Mouse (Mus musculus) midbrain, embryonic 16.5 days (tissue): Measurements from ENCODE around the gene P4hb. TPM values are rescaled to one million over a fixed set of nuclear protein-coding genes. Genes with fewer than 3 reads are reported as not detected.
A peak's percentile ranks its signal among the peaks of the same experiment; 100 is the strongest.

Experiments
- ATAC-seq: fragments of 200-750 bp; cut with Nextera tagmentation; 2 replicates; pipeline ENCODE4 v1.8.0; 2017; ENCODE audit warnings: moderate TSS enrichment
- H3K27ac ChIP-seq: fragments of 300-500 bp; sonication (generic); 2 replicates; pipeline ENCODE4 v1.5.1; 2014; ENCODE audit warnings: mild to moderate bottlenecking, low read length, mixed read lengths
- H3K27me3 ChIP-seq: fragments of 300-500 bp; sonication (generic); 2 replicates; pipeline ENCODE4 v1.6.1; 2014; ENCODE audit warnings: low read depth, low read length, mixed read lengths; ENCODE audit not compliant: control insufficient read depth, insufficient read depth
- H3K36me3 ChIP-seq: fragments of 300-500 bp; sonication (generic); 2 replicates; pipeline ENCODE4 v1.6.1; 2014; ENCODE audit warnings: mild to moderate bottlenecking, low read length, moderate library complexity, mixed read lengths; ENCODE audit not compliant: control insufficient read depth, insufficient read depth
- H3K4me1 ChIP-seq: fragments of 300-500 bp; sonication (generic); 2 replicates; pipeline ENCODE4 v1.6.1; 2014; ENCODE audit warnings: mild to moderate bottlenecking, low read length, mixed read lengths; ENCODE audit not compliant: control insufficient read depth, insufficient read depth
- H3K4me2 ChIP-seq: fragments of 300-500 bp; sonication (generic); 2 replicates; pipeline ENCODE4 v1.6.1; 2014; ENCODE audit warnings: mild to moderate bottlenecking, low read length, mixed read lengths
- H3K4me3 ChIP-seq: fragments of 300-500 bp; sonication (generic); 2 replicates; pipeline ENCODE4 v1.5.1; 2014; ENCODE audit warnings: low read depth, mild to moderate bottlenecking, low read length, moderate library complexity, mixed read lengths
- H3K9ac ChIP-seq: fragments of 300-500 bp; sonication (generic); 2 replicates; pipeline ENCODE4 v1.6.1; 2014; ENCODE audit warnings: low read depth, low read length, mixed read lengths
- H3K9me3 ChIP-seq: fragments of 300-500 bp; sonication (generic); replicated peaks from 2 replicates; pipeline ENCODE4 v1.6.1; 2014; ENCODE audit warnings: mild to moderate bottlenecking, low read length, mixed read lengths; ENCODE audit not compliant: control insufficient read depth, poor library complexity, severe bottlenecking
- WGBS: fragments of 180-500 bp; shearing (Covaris S2); extraction: QIAGEN DNeasy Blood & Tissue Kit; methylation state at CpG from one replicate; pipeline ENCODE4 v1.1.7; 2014; 5-methylcytosine and 5-hydroxymethylcytosine counted together
- polyA plus RNA-seq: library from polyadenylated mRNA; unstranded; fragments of >200 nt; fragmentation: Nextera tagmentation; extraction: Ambion mirVana; gene quantifications from 2 replicates; pipeline ENCODE4 v1.2.1, GENCODE M21; 2015

The P4hb gene
- polyA plus RNA-seq, 1 experiment from 2014 or later: 233 TPM

DNA sequence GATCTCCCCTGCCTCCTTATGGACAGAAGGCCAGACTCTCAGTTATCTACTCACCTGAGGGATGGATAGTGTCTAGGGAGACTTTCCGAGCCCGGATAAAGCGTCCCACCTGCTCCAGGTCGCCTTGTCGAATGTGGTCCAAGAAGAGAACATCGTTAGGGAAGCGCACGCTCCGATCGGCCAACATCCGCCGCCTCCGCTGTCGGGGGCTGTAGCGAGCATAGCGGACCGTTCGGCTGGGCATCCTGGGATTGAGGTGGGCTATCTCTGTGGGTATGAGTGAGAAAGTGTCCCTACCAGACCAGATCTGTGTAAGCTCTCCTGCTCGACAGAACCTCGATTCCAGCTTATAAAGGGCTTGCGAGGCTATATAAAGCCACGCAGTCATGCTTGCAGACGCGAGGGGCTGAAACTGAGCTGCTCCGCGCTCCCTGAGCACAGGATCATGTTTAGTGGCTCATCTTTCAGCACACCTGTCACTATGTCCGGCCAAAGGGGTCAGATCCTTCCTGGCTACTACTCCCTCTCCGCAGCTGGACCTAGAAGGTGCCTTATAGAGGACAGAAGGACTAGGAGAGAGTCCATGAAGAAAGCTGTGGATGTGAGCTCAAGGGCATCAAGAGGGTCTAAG lies 22.1 kb downstream of the P4hb start, which contains the start of gene Ppp1r27:
TSS of gene Ppp1r27 (minus strand) at position 323 of the 631 bp plus-strand sequence.
- no peaks in the 10 kb centered on the region for H3K27me3 ChIP-seq
- H3K36me3 ChIP-seq: no peaks in the 10 kb centered on the region
- WGBS: 95% methylated on average over 28 of the region's 28 CpGs
- peak within 1 kb of the TSS; percentile 99 for H3K9ac ChIP-seq
- no peaks in the 10 kb centered on the region for H3K9me3 ChIP-seq
- peak within 1 kb of the TSS; percentile 65 for H3K27ac ChIP-seq
- peak within 1 kb of the TSS; percentile 97 for H3K4me3 ChIP-seq
- no peak for ATAC-seq
- H3K4me1 ChIP-seq: peaks cover 24% of the 10 kb centered on the region
- peak within 1 kb of the TSS; percentile 98 for H3K4me2 ChIP-seq

DNA sequence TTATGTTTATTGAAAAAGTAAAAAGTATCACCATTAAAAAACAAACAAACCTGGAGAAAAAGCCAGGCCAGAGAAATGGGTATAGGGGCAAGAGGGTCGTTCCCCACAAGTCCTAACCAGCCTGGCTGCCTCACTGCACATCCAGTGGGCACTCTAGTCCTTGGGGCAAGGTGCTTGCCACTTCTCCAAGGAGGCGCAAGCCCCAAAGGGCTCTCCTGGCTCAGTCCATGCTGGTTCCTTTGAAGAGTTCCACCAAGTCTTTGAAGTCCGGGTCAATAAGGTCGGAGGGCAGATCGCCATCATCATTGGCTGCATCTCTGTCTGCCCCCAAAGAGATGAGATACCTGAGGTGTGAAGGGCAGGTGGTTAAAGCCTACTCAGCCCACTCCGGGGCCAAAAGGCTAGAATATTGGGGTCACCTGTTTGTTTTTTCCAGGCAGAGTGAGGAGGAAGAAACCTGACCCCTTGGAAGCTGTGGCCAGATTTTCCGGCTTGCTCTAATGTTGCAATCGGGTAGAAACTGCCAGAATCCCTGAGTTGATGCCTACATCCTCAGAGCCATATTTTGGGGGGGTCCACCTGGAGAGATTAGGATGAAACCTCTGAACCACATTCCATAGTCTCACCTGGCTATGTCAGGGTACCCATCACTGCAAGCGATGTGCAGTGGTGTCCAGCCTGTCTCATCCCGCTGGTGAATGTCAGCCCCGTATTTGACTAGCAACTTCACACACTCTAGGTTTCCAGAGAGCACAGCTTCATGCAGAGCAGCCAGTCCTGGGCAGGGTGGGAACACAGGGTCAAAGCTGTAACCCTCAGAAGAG lies 22.9 kb downstream of the P4hb start:
- Histone ChIP-seq H3K4me1 (peaks cover 24% of the 10 kb centered on the region), H3K36me3 (no peaks in the 10 kb centered on the region), H3K27ac (peak overlapping the region; percentile 65), H3K9ac (peak overlapping the region; percentile 99), H3K4me3 (peak overlapping the region; percentile 97), H3K4me2 (peak overlapping the region; percentile 98), H3K27me3 (no peaks in the 10 kb centered on the region), H3K9me3 (no peaks in the 10 kb centered on the region)
- WGBS: 72% methylated on average over 11 of the region's 11 CpGs
- peak; percentile 55; the same call in 1 of the 2 replicates for ATAC-seq

DNA sequence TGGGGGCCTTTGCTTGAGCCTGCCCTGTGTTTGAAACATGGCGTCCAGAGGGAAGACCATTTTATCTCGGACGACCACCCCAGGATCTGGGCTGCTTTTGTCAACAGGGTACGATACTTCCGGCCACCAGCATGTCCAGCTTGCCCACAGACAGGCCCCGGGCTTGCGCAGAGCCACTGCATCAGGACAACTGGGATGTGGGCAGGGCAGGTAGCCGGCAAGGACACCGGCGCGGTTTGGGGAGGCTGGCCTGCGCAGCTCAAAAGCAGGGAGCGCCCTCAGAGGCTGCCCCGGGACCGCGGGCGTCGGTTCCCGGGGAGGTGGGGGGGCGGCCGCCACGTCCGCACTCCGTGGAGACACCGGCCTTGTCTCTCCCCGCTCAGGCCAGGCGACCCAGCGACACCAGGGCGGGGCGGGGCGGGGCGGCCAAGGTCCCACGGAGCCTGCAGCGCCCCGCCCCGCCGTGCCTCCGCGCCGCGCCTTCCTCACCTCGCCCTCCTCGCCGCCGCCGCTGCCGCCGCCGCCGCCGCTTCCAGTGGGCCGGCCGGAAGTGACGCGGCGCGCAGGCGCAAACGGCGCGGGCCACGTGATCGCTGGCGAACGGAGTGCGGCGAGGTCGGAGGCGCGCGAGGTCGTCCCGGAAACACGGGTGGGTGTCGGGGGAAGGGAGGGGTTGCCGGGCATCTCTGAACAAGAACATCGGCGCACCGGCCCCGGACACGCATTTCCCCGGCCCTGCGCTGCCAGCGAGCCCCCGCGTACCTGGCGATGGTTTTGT lies 23.7 kb downstream of the P4hb start, which contains the start of gene Mcrip1:
TSS of gene Mcrip1 (minus strand) at position 560 of the 778 bp plus-strand sequence.
- no peaks in the 10 kb centered on the region for H3K9me3 ChIP-seq
- no peaks in the 10 kb centered on the region for H3K27me3 ChIP-seq
- peak within 1 kb of the TSS; percentile 65 for H3K27ac ChIP-seq
- under 1% methylated on average over 58 of the region's 87 CpGs for WGBS
- peak within 1 kb of the TSS; percentile 98 for H3K4me2 ChIP-seq
- ATAC-seq: peak; percentile 91
- peak within 1 kb of the TSS; percentile 99 for H3K9ac ChIP-seq
- 0 out of 2 replicates have a peak, but pooled peaks cover under 1% of the 10 kb centered on the region for H3K36me3 ChIP-seq
- peaks cover 24% of the 10 kb centered on the region for H3K4me1 ChIP-seq
- peak within 1 kb of the TSS; percentile 97 for H3K4me3 ChIP-seq

DNA sequence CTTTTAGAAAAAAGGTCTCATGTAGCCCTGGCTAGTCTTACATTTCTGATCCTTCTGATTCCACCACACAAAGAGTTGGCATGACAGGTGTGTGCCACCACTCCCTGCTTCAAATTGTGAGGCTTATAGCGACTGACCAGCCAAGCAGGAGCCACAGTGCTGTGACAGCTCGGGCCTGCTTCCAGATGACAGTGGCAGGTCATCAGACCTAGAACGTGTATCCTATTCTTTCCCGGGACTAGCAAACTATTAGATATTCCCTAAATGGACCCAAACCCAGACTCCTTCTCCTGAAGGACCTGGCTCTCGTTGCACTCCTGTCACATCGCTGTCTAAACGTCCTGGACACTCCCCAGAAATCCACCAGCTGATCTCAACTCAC lies 24.3 kb downstream of the P4hb start:
- Histone ChIP-seq H3K27ac (peak overlapping the region; percentile 65; the same call in 1 of the 2 replicates), H3K27me3 (no peaks in the 10 kb centered on the region), H3K9me3 (no peaks in the 10 kb centered on the region), H3K4me3 (peak overlapping the region; percentile 97), H3K36me3 (peaks cover 6% of the 10 kb centered on the region; the same call in 1 of the 2 replicates), H3K4me2 (peak overlapping the region; percentile 92), H3K9ac (peak overlapping the region; percentile 99), H3K4me1 (peaks cover 24% of the 10 kb centered on the region)
- ATAC-seq: no peak
- 31% methylated on average over 7 of the region's 7 CpGs for WGBS

DNA sequence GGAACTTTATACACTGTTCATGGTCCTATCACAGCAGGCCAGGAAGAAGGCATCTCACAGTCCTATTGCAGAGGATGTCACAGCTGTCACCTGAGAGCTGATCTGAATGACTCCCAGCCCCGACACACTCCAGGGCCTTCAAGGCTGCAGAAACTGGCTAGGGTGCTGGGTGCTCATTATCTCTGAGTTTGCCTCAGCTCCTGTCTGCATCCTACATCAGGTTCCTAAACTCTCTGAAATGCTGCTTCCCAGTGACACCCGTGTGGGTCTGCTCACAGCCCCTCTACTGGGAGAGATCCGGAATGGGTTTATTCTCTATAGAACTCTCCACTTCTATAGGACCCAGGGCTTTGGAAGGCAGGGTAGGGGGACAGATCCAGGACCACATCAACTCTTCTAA lies 24.8 kb downstream of the P4hb start:
- H3K27me3 ChIP-seq: no peaks in the 10 kb centered on the region
- peak overlapping the region; percentile 92 for H3K4me2 ChIP-seq
- WGBS: 77% methylated on average over 3 of the region's 3 CpGs
- ATAC-seq: no peak
- peak overlapping the region; percentile 99 for H3K9ac ChIP-seq
- H3K4me1 ChIP-seq: peaks cover 24% of the 10 kb centered on the region
- H3K9me3 ChIP-seq: no peaks in the 10 kb centered on the region
- peaks cover 12% of the 10 kb centered on the region; the same call in 1 of the 2 replicates for H3K36me3 ChIP-seq
- peak overlapping the region; percentile 97; the same call in 1 of the 2 replicates for H3K4me3 ChIP-seq
- no peak overlapping the region for H3K27ac ChIP-seq

DNA sequence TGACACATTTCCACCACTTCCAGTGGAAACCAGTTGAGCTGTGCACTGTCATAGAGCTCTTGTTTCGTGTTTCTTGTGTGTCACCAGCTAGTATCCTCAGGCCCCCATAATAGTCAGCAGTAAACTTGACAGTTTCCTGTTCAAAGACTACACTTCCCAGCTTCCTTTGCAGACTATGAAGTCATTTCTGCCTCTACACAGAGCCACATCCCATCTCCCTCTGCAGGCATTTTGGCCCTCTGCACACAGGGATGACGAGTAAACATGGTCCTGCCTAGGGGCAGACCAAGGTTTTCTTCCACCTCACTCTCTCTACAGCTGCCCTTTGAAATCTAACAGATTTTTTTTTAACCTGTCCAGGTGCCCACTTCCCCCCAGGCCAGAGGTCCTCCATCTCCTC lies 25.6 kb downstream of the P4hb start:
- Histone ChIP-seq H3K9me3 (no peaks in the 10 kb centered on the region), H3K4me2 (no peak overlapping the region), H3K9ac (no peak overlapping the region), H3K4me3 (no peak overlapping the region), H3K4me1 (peaks cover 24% of the 10 kb centered on the region), H3K27me3 (no peaks in the 10 kb centered on the region), H3K36me3 (peaks cover 19% of the 10 kb centered on the region), H3K27ac (no peak overlapping the region)
- no peak for ATAC-seq
- WGBS: 66% methylated on average over 2 of the region's 2 CpGs

DNA sequence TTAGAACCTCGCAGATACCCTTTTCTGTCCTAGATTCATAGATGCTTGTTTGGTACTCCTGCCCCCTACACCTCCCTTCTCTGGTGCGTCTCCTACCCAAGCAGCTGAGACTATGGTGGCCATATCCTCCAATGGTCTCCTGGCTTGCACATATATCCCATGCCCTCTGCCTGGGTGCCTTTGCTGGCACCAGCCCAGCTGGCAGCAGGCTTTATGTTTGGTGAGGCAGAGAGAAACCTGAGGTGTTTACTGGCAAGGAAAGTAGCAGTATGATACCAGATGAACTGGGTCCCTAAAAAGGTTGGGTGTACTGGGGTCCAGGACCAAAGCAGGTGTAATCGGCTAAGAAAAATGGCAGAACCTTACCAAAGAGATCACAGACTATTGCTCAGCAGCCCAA lies 27.1 kb downstream of the P4hb start:
- Histone ChIP-seq H3K27me3 (no peaks in the 10 kb centered on the region), H3K9me3 (no peaks in the 10 kb centered on the region), H3K9ac (no peak overlapping the region), H3K36me3 (peaks cover 26% of the 10 kb centered on the region), H3K27ac (no peak overlapping the region), H3K4me3 (no peak overlapping the region), H3K4me1 (peaks cover 24% of the 10 kb centered on the region), H3K4me2 (no peak overlapping the region)
- WGBS: 100% methylated on average over 3 of the region's 3 CpGs
- ATAC-seq: no peak

DNA sequence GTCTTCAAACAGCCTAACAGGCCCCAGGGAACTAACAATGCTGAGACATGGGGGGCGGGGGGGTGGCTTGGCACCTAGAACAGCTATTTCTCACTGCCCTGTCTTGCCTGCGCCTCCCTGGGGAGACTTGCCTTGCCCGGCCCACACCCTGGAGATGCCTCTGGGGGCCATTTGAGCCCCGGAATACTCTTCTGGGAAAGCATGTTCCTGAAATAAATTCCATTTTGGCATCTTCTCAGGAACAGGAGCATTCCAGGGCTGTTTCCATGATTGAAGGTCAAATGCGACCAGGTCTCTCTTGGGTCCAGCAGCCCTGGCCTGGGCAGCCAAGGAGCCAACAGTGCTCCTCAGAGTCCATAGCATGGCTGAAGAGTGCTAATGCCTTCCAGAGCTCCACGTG lies 30.7 kb downstream of the P4hb start:
- Histone ChIP-seq H3K27me3 (no peaks in the 10 kb centered on the region), H3K9me3 (no peaks in the 10 kb centered on the region), H3K27ac (no peak overlapping the region), H3K9ac (no peak overlapping the region), H3K4me3 (no peak overlapping the region), H3K36me3 (peaks cover 26% of the 10 kb centered on the region), H3K4me2 (no peak overlapping the region), H3K4me1 (peaks cover 16% of the 10 kb centered on the region; the same call in 1 of the 2 replicates)
- WGBS: 81% methylated on average over 6 of the region's 6 CpGs
- ATAC-seq: no peak
